Mouse (Mus musculus) spleen, embryonic (tissue): ENCODE measurements around the gene Cep350.

Experiments used
- CTCF ChIA-PET: fragments of 350-600 bp; sonication (Branson Sonifier 250); formaldehyde crosslinking; loops from one replicate; lab custom pipeline; 2022; lab: Charles Lee

The Cep350 gene

DNA sequence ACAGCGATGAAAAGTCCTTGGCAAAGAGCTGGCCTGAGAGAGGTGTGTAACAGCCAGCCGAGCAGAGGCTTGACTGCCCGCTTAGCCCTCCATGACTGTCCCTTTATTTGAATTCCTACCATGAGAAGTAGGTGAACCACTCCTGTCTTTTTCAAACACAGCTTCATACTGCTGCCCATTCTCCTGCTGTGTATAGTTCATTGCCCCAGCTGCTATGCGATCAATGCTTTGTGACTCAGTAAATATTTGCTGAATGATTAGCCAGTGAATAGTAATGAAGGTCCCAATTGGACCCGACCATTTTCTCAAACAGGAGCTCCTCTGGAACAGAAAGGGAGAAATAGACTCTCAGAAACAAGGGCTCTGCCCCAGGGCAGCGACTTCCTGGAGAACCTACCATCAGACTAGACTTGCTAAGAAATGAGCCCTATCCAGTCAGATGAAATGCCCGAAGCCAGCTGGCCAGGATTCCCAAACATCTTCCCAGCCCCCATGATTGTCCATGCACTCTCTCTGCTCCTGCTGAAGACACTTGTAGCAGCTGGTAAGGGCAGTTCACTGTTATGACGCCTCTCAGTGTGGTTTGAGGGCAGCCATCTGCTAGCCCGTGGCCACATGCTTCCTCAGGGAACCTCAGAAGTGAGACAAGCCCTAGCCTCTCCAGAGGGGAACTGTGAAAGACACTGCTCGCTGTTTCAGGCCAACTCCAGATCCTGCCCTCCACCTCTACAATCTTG lies 163.2 kb downstream of the Cep350 start:
- CTCF ChIA-PET = interaction anchor here (0.5 to 0.6 kb wide), 2 partner anchors 26 to 191 kb away, joined by 4 to 5 read pairs; no protein-coding TSS in a partner anchor

GRCm38 (mm10) chr1:155808261-155808660 lies 164.8 kb downstream of the Cep350 start:
- CTCF ChIA-PET = no interaction called here

DNA sequence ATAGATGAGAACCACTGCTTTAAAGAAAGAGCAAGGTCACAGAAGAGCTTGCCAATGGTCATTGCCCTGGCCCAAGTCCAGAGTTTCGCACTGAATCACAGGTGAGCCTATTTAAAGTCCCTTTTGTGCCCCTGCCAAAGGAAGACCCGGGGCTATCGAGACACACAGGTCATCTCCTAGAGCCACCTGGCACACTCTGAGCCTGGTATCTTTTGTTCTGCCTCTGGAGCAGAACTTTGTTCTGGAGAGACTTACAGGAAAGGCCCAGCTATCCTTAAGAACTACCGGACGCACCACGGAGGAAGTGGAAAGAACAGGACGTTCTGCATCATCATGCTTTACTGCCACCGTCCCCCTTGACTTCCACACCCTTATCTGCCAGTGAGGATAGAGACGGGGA lies 167.4 kb downstream of the Cep350 start:
- CTCF ChIA-PET = no interaction called here

DNA sequence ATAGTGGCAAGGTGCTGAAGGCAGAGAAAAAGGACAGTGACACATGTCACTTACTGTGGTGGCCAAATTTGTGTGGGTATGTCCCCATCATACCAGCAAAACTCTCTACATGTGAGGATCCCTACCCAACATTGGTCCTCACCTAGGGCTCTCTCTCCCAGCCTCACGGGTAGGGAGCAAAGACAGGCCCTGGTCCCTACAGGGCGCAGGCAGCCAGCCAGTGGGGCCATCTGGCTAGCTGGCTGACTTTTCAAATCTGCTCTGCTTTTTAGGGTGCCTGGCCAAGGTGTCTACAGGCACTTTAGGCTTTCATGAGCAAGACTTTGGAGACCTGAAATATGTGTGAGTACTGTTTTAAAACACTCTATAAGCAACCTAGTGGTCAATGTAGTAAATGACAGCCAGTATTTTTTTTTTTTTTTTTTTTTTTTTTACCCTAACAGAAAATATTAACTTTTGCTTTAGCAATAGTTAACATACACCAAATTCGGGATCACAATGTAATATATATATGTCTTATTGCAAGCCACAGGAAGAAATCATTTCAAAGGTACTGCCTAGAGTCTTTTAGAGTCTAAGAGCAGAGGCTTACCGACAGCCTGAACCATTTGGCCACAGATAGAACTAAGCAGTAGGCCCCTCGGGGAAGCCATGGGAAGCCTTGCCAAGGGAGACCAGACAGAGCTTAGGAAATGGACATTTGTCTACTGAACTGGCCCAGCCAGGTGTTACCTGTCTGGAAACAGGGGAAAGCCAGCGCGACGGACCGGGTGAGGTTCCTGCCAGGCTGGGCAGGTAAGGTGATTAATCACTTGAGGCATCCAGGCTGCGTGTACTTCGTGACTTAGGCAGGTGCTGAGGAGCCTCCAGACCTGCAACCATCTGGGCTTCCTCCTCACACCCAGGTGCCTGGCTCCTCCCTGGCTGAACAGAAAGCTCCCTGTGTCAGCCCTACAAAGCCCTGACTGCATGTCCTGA lies 171.8 kb downstream of the Cep350 start:
- CTCF ChIA-PET = interaction anchor here (0.6 kb wide), 1 partner anchor 9 kb away, joined by 6 read pairs; no protein-coding TSS in a partner anchor

DNA sequence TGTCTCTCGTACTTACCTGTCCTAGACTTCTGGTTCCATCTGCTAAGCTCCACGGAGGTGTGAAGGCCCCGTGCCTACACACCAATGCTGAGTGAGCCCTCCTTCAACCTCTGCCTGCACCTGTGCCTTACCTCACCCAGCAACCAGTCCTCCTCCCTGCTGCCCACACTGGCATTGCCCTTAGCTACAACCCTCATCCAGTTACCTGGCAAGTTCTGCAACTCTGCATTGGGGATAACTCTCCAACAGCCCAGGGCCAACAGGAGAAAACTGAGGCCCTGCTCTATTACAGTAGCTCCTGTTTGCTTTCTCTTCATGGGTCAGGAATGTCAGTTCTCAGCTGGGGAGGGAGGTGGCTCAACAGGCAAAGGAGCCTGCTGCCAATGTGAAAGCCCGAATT lies 175.1 kb downstream of the Cep350 start:
- CTCF ChIA-PET = no interaction called here

- CTCF ChIA-PET = no interaction called here
Observed at GRCm38 (mm10) chr1:155797425-155797824, 175.6 kb downstream of the Cep350 start.

DNA sequence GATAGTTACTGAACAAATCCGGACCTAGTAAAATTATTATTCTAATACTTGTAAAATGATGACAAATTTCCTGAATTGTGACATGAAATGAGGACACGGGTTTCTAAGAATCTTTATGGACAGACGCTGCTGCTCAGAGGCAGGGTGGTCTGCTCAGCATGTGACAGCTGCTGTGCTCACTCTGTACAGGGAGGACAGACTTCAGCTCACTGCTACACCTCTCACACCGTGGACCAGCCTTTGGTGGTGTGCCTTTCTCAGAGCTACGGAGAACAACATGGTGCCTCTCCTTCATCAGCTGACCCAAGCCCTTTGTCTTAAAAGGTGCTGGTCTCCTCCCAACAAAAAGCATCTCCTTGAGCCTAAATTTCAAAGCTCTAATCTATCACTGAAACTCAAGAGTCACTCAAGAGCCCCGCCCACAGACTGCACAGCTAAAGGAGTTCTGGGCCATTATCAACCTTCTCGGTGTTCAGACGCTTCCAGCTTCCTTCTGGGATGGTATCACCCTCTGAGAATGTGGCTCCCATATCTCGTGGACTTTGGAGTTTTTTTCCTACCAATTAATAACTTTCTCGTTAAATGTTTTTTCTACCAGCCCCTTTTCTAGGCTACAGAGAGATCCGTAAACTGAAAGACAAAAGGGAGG lies 176.2 kb downstream of the Cep350 start:
- CTCF ChIA-PET = no interaction called here

DNA sequence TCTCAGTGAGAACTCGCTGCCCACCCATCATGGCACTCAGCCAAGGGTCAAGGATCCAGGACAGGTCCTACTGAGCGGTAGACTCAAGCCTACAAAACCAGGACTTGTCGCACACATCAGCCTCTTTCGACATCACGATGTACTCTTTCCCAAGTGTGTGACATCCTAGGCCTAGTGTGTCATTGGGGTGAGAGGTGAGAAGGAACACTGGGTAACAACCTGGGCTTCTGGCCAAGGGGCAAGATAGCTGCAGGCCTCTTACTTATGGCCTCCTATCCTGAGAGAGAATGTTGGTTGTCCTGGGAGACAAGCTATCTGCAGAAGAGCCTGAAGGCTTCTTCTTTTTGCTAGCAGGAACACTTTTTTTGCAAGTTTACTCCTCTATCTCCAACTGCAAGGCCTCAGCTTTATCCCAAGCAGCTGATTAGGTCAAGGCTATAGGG lies 177.2 kb downstream of the Cep350 start:
- CTCF ChIA-PET = no interaction called here
